Mouse (Mus musculus): ENCODE results near the gene Galns. TPM values are rescaled to one million over a fixed set of nuclear protein-coding genes. Genes with fewer than 3 reads are reported as not detected.

Gene Galns
- polyA plus RNA-seq, 1 experiment from 2014 or later, result 6.9 TPM

- Histone ChIP-seq H3K9me3 (ENCODE audit: low read length) (no peaks in the 10 kb centered on the region), H3K4me2 (ENCODE audit: low read depth, low read length) (peak overlapping the region; percentile 89), H3K4me3 (ENCODE audit: low read depth, low read length) (no peak overlapping the region), H3K27ac (ENCODE audit: low read depth) (no peak overlapping the region), H3K36me3 (replicated peaks; ENCODE audit: insufficient read depth, low read length) (peaks cover 37% of the 10 kb centered on the region), H3K27me3 (ENCODE audit: insufficient read depth, low read length) (no peaks in the 10 kb centered on the region), H3K4me1 (ENCODE audit: insufficient read depth) (peaks cover 32% of the 10 kb centered on the region), H3K9ac (replicated peaks) (no peak overlapping the region)
- no peak for TF ChIP-seq EP300 (IDR thresholded peaks at IDR 0.05; ENCODE audit: low read depth)
- no peak for TF ChIP-seq CTCF (IDR thresholded peaks at IDR 0.05; ENCODE audit: low read depth)
- 95% methylated on average over 16 of the region's 16 CpGs for WGBS (ENCODE audit: insufficient replicate concordance)
- DNase-seq (no peak), ATAC-seq (no peak)
These were observed 41.3 kb downstream of the Galns start for GRCm38 (mm10) chr8:122569996-122570395.

- Histone ChIP-seq H3K9ac (replicated peaks) (peak overlapping the region; percentile 94), H3K9me3 (ENCODE audit: low read length) (no peaks in the 10 kb centered on the region), H3K4me2 (ENCODE audit: low read depth, low read length) (peak overlapping the region; percentile 89), H3K36me3 (replicated peaks; ENCODE audit: insufficient read depth, low read length) (peaks cover 37% of the 10 kb centered on the region), H3K4me1 (ENCODE audit: insufficient read depth) (peaks cover 28% of the 10 kb centered on the region), H3K27me3 (ENCODE audit: insufficient read depth, low read length) (no peaks in the 10 kb centered on the region), H3K27ac (ENCODE audit: low read depth) (no peak overlapping the region), H3K4me3 (ENCODE audit: low read depth, low read length) (peak overlapping the region; percentile 87)
- ATAC-seq, result no peak
- no peak for DNase-seq
- WGBS (ENCODE audit: insufficient replicate concordance), result 61% methylated on average over 9 of the region's 9 CpGs
- peak; percentile 32 for TF ChIP-seq CTCF (IDR thresholded peaks at IDR 0.05; ENCODE audit: low read depth)
- no peak for TF ChIP-seq EP300 (IDR thresholded peaks at IDR 0.05; ENCODE audit: low read depth)
These were observed 41.9 kb downstream of the Galns start for GRCm38 (mm10) chr8:122569329-122569728.

- Histone ChIP-seq H3K4me2 (ENCODE audit: low read depth, low read length) (peak overlapping the region; percentile 89), H3K27ac (ENCODE audit: low read depth) (no peak overlapping the region; the same call in 1 of the 2 replicates), H3K4me3 (ENCODE audit: low read depth, low read length) (peak overlapping the region; percentile 87), H3K9ac (replicated peaks) (peak overlapping the region; percentile 94), H3K4me1 (ENCODE audit: insufficient read depth) (peaks cover 28% of the 10 kb centered on the region), H3K27me3 (ENCODE audit: insufficient read depth, low read length) (no peaks in the 10 kb centered on the region), H3K36me3 (replicated peaks; ENCODE audit: insufficient read depth, low read length) (peaks cover 37% of the 10 kb centered on the region), H3K9me3 (ENCODE audit: low read length) (no peaks in the 10 kb centered on the region)
- whole genome bisulfite sequencing (ENCODE audit: insufficient replicate concordance), result 12% methylated on average over 10 of the region's 10 CpGs
- peak; percentile 57 for TF ChIP-seq CTCF (IDR thresholded peaks at IDR 0.05; ENCODE audit: low read depth)
- TF ChIP-seq EP300 (IDR thresholded peaks at IDR 0.05; ENCODE audit: low read depth), result no peak
- ATAC-seq (no peak), DNase-seq (peak; percentile 55)
These were observed 42.4 kb downstream of the Galns start for GRCm38 (mm10) chr8:122568881-122569309.

DNA sequence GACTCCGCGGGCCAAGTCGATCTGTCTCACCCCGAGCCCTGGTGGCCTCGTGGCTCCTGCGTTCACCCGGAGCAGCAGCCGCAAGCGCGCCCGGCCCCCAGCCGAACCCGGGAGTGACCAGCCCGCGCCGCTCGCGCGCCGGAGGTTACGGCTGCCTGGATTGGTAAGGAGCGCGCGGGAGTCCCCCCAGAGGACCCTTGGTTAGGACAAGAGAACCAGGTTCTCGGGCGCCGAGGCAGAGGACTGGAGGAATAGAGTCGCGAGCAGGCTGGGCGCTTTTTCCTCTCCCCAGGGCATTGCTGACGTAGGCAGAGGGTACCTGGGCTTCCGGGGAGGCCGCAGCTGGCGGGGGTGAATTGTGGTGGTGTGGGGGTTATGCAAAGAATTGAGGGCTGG lies 43.2 kb downstream of the Galns start:
- WGBS (ENCODE audit: insufficient replicate concordance), result 2% methylated on average over 34 of the region's 34 CpGs
- Histone ChIP-seq H3K4me3 (ENCODE audit: low read depth, low read length) (peak overlapping the region; percentile 87), H3K4me1 (ENCODE audit: insufficient read depth) (peaks cover 25% of the 10 kb centered on the region)

DNA sequence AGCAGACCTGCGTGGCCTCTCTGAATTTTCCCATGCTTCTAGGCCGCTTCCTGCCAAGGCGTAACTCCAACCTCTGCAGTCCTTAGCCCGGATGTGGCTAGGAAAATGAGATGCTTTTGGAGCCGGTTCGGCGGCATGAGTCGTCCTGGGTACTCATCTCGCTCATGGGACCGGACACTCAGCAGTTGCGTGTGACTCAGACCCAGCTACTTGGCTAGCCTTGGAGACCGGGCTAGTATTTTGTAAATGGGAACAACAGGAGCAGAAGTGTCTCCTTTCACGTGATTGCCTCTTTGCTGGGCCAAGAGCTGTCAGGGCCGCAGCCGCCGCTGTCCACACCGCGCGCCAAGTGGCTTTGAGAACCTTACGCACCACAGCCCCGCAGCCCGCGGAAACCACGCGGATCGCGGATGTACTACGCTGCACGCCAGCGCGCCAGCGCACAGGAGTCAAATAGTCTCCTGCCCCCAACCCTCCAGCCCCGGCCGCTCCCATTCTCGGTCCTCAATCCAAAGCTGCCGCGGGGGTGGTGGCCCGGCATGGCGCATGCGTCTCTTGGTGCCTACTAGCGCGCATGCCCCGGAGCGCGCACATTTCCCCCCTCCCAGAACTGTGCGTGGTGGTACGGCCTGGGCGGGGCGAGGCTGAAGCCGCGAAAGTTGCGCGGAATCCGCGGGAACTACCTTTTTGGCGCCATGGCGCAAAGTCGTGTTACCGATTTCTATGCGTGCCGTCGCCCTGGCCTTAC lies 43.7 kb downstream of the Galns start, which contains the start of gene Cdt1:
Cdt1 (plus strand) TSS at position 655 of the 748 bp plus-strand sequence.
- Histone ChIP-seq H3K27ac (ENCODE audit: low read depth) (peak within 1 kb of the TSS; percentile 95), H3K27me3 (ENCODE audit: insufficient read depth, low read length) (no peaks in the 10 kb centered on the region), H3K36me3 (replicated peaks; ENCODE audit: insufficient read depth, low read length) (peaks cover 31% of the 10 kb centered on the region), H3K4me2 (ENCODE audit: low read depth, low read length) (peak within 1 kb of the TSS; percentile 89), H3K4me3 (ENCODE audit: low read depth, low read length) (peak within 1 kb of the TSS; percentile 87), H3K4me1 (ENCODE audit: insufficient read depth) (peaks cover 25% of the 10 kb centered on the region), H3K9me3 (ENCODE audit: low read length) (no peaks in the 10 kb centered on the region), H3K9ac (replicated peaks) (peak within 1 kb of the TSS; percentile 94)
- DNase-seq (peak; percentile 97), ATAC-seq (peak; percentile 95)
- TF ChIP-seq EP300 (IDR thresholded peaks at IDR 0.05; ENCODE audit: low read depth), result 0 out of 2 replicates have a peak, but pooled peaks have one; percentile 57
- TF ChIP-seq CTCF (IDR thresholded peaks at IDR 0.05; ENCODE audit: low read depth), result no peak
- WGBS (ENCODE audit: insufficient replicate concordance), result under 1% methylated on average over 61 of the region's 62 CpGs

More for the DNA sequence above, 43.2 kb downstream of the Galns start:
- ATAC-seq (peak; percentile 41), DNase-seq (no peak)
- Histone ChIP-seq H3K9me3 (ENCODE audit: low read length) (no peaks in the 10 kb centered on the region), H3K36me3 (replicated peaks; ENCODE audit: insufficient read depth, low read length) (peaks cover 36% of the 10 kb centered on the region), H3K4me2 (ENCODE audit: low read depth, low read length) (peak overlapping the region; percentile 89), H3K27ac (ENCODE audit: low read depth) (peak overlapping the region; percentile 95), H3K27me3 (ENCODE audit: insufficient read depth, low read length) (no peaks in the 10 kb centered on the region), H3K9ac (replicated peaks) (peak overlapping the region; percentile 94)
- no peak for TF ChIP-seq CTCF (IDR thresholded peaks at IDR 0.05; ENCODE audit: low read depth)
- 0 out of 2 replicates have a peak, but pooled peaks have one; percentile 5 for TF ChIP-seq EP300 (IDR thresholded peaks at IDR 0.05; ENCODE audit: low read depth)

GRCm38 (mm10) chr8:122566766-122567165 lies 44.5 kb downstream of the Galns start:
- no peak for DNase-seq
- peak overlapping the region; percentile 94 for H3K9ac ChIP-seq (replicated peaks)

More at GRCm38 (mm10) chr8:122566766-122567165, 44.5 kb downstream of the Galns start:
- peak overlapping the region; percentile 87 for H3K4me3 ChIP-seq (ENCODE audit: low read depth, low read length)
- peaks cover 23% of the 10 kb centered on the region for H3K36me3 ChIP-seq (replicated peaks; ENCODE audit: insufficient read depth, low read length)
- no peak for ATAC-seq
- H3K27me3 ChIP-seq (ENCODE audit: insufficient read depth, low read length), result no peaks in the 10 kb centered on the region
- no peaks in the 10 kb centered on the region for H3K9me3 ChIP-seq (ENCODE audit: low read length)
- TF ChIP-seq CTCF (IDR thresholded peaks at IDR 0.05; ENCODE audit: low read depth) (no peak), EP300 (IDR thresholded peaks at IDR 0.05; ENCODE audit: low read depth) (no peak)
- H3K4me1 ChIP-seq (ENCODE audit: insufficient read depth), result peaks cover 25% of the 10 kb centered on the region
- WGBS (ENCODE audit: insufficient replicate concordance), result 21% methylated on average over 6 of the region's 6 CpGs
- H3K4me2 ChIP-seq (ENCODE audit: low read depth, low read length), result peak overlapping the region; percentile 89
- H3K27ac ChIP-seq (ENCODE audit: low read depth), result peak overlapping the region; percentile 95

Data from liver, postnatal 0 days (tissue).